Mouse (Mus musculus) liver, postnatal 0 days (tissue): ENCODE results near the gene Togaram2. TPM values are rescaled to one million over a fixed set of nuclear protein-coding genes. Genes with fewer than 3 reads are reported as not detected.
"Not testable (repeated sequence)": the region's sequence is repeated elsewhere in the genome, so short reads cannot be mapped to it uniquely, and the experiment has no call there.

Experiments
- ATAC-seq: fragments of 200-750 bp; cut with Nextera tagmentation; 2 replicates; pipeline ENCODE4 v1.8.0; 2017; ENCODE audit warnings: mild to moderate bottlenecking, moderate library complexity
- DNase-seq: peaks from one replicate; pipeline ENCODE4 v3.0.0-alpha.2; 2016
- H3K27ac ChIP-seq: fragments of 300-500 bp; sonication (generic); 2 replicates; pipeline ENCODE4 v1.5.1; 2014; ENCODE audit warnings: antibody characterized with exemption, moderate library complexity, mild to moderate bottlenecking, low read depth
- H3K27me3 ChIP-seq: fragments of 300-500 bp; sonication (generic); 2 replicates; pipeline ENCODE4 v1.6.1; 2014; ENCODE audit warnings: low read length, control low read depth, mixed read lengths; ENCODE audit not compliant: insufficient read depth
- H3K36me3 ChIP-seq: fragments of 300-500 bp; sonication (generic); replicated peaks from 2 replicates; pipeline ENCODE4 v1.6.1; 2014; ENCODE audit warnings: mild to moderate bottlenecking, control low read depth, low read length, moderate library complexity, mixed read lengths; ENCODE audit not compliant: insufficient read depth
- H3K4me1 ChIP-seq: fragments of 300-500 bp; sonication (generic); 2 replicates; pipeline ENCODE4 v1.6.1; 2014; ENCODE audit warnings: antibody characterized with exemption, mild to moderate bottlenecking, control low read depth; ENCODE audit not compliant: insufficient read depth
- H3K4me2 ChIP-seq: fragments of 300-500 bp; sonication (generic); 2 replicates; pipeline ENCODE4 v1.6.1; 2014; ENCODE audit warnings: low read depth, mild to moderate bottlenecking, low read length, moderate library complexity, mixed read lengths
- H3K4me3 ChIP-seq: fragments of 300-500 bp; sonication (generic); 2 replicates; pipeline ENCODE4 v1.5.1; 2014; ENCODE audit warnings: low read depth, low read length
- H3K9ac ChIP-seq: fragments of 300-500 bp; sonication (generic); replicated peaks from 2 replicates; pipeline ENCODE4 v1.6.1; 2014; ENCODE audit warnings: mild to moderate bottlenecking, moderate library complexity
- H3K9me3 ChIP-seq: fragments of 300-500 bp; sonication (generic); 2 replicates; pipeline ENCODE4 v1.6.1; 2016; ENCODE audit warnings: mild to moderate bottlenecking, control low read depth, low read length, mixed read lengths
- CTCF ChIP-seq: sonication (generic); IDR thresholded peaks from 2 replicates; pipeline ENCODE4 v1.5.1; 2016; ENCODE audit warnings: antibody characterized with exemption, low read depth
- EP300 ChIP-seq: IDR thresholded peaks from 2 replicates; pipeline ENCODE4 v1.6.1; 2016; ENCODE audit warnings: antibody characterized with exemption, low read depth, mild to moderate bottlenecking
- WGBS: fragments of 180-500 bp; shearing (Covaris S2); extraction: QIAGEN DNeasy Blood & Tissue Kit; methylation state at CpG from one replicate; pipeline ENCODE4 v1.1.7; 2014; ENCODE audit not compliant: insufficient replicate concordance; 5-methylcytosine and 5-hydroxymethylcytosine counted together
- polyA plus RNA-seq: library from polyadenylated mRNA; unstranded; fragments of >200 nt; fragmentation: Nextera tagmentation; extraction: Ambion mirVana; gene quantifications from 2 replicates; pipeline ENCODE4 v1.2.1, GENCODE M21; 2015

The Togaram2 gene
- polyA plus RNA-seq = 0.04 TPM in 1 of 2 replicates, not detected in the other

- Histone ChIP-seq H3K36me3 (no peaks in the 10 kb centered on the region), H3K27ac (no peak within 1 kb of the TSS), H3K9me3 (no peaks in the 10 kb centered on the region), H3K4me1 (no peaks in the 10 kb centered on the region), H3K27me3 (no peaks in the 10 kb centered on the region), H3K9ac (no peak within 1 kb of the TSS), H3K4me2 (no peak within 1 kb of the TSS), H3K4me3 (no peak within 1 kb of the TSS)
- DNase-seq = no peak
- 68% methylated on average over 9 of the region's 9 CpGs for WGBS
- ATAC-seq = no peak
- TF ChIP-seq CTCF = no peak
- no peak for TF ChIP-seq EP300
These were observed at the start of gene Togaram2 for GRCm38 (mm10) chr17:71673092-71673491. Gene Togaram2, plus strand, starts transcription at chr17:71673261.

- Histone ChIP-seq H3K4me3 (no peak overlapping the region), H3K4me1 (no peaks in the 10 kb centered on the region), H3K4me2 (no peak overlapping the region), H3K9ac (no peak overlapping the region), H3K27me3 (no peaks in the 10 kb centered on the region), H3K27ac (no peak overlapping the region), H3K9me3 (no peaks in the 10 kb centered on the region), H3K36me3 (peaks cover 78% of the 10 kb centered on the region)
- TF ChIP-seq CTCF = no peak
- TF ChIP-seq EP300 = no peak
- no peak for DNase-seq
- 87% methylated on average over 10 of the region's 10 CpGs for WGBS
- ATAC-seq = no peak
These were observed 41.3 kb upstream of the Togaram2 start for GRCm38 (mm10) chr17:71631806-71632205.

GRCm38 (mm10) chr17:71633350-71633749, 39.7 kb upstream of the Togaram2 start:
- H3K9me3 ChIP-seq = no peaks in the 10 kb centered on the region
- H3K4me3 ChIP-seq = no peak overlapping the region
- no peaks in the 10 kb centered on the region for H3K4me1 ChIP-seq
- DNase-seq (no peak), ATAC-seq (no peak)
- peaks cover 77% of the 10 kb centered on the region for H3K36me3 ChIP-seq
- WGBS = 82% methylated on average over 8 of the region's 8 CpGs
- TF ChIP-seq CTCF = no peak
- TF ChIP-seq EP300 = no peak
- no peak overlapping the region for H3K9ac ChIP-seq
- H3K27me3 ChIP-seq = no peaks in the 10 kb centered on the region
- no peak overlapping the region for H3K4me2 ChIP-seq
- no peak overlapping the region for H3K27ac ChIP-seq

GRCm38 (mm10) chr17:71636786-71637185, 36.3 kb upstream of the Togaram2 start:
- no peak overlapping the region for H3K9ac ChIP-seq
- ATAC-seq = no peak
- H3K9me3 ChIP-seq = no peaks in the 10 kb centered on the region
- TF ChIP-seq EP300 = no peak
- no peak for TF ChIP-seq CTCF
- H3K4me1 ChIP-seq = no peaks in the 10 kb centered on the region
- H3K4me3 ChIP-seq = no peak overlapping the region
- peaks cover 76% of the 10 kb centered on the region for H3K36me3 ChIP-seq
- 85% methylated on average over 8 of the region's 8 CpGs for WGBS
- no peak overlapping the region for H3K27ac ChIP-seq
- H3K4me2 ChIP-seq = no peak overlapping the region
- DNase-seq = no peak
- no peaks in the 10 kb centered on the region for H3K27me3 ChIP-seq

- DNase-seq (no peak), ATAC-seq (no peak)
- Histone ChIP-seq H3K4me2 (no peak overlapping the region), H3K4me1 (no peaks in the 10 kb centered on the region), H3K27me3 (no peaks in the 10 kb centered on the region), H3K9me3 (no peaks in the 10 kb centered on the region), H3K9ac (no peak overlapping the region), H3K4me3 (no peak overlapping the region), H3K27ac (no peak overlapping the region), H3K36me3 (peaks cover 79% of the 10 kb centered on the region)
- 71% methylated on average over 4 of the region's 4 CpGs for WGBS
- TF ChIP-seq CTCF (no peak), EP300 (no peak)
These were observed 35.3 kb upstream of the Togaram2 start for GRCm38 (mm10) chr17:71637750-71638265.

- WGBS = 69% methylated on average over 5 of the region's 5 CpGs
- H3K27ac ChIP-seq, ATAC-seq, H3K4me3 ChIP-seq, H3K4me1 ChIP-seq, H3K4me2 ChIP-seq, DNase-seq, H3K27me3 ChIP-seq, H3K9ac ChIP-seq, H3K9me3 ChIP-seq: not testable (repeated sequence)
- peaks cover 75% of the 10 kb centered on the region for H3K36me3 ChIP-seq
These were observed 34.0 kb upstream of the Togaram2 start for GRCm38 (mm10) chr17:71639056-71639455.
